Mouse (Mus musculus) embryonic facial prominence, embryonic 11.5 days (tissue): ENCODE measurements around the gene Hmga1. TPM values are rescaled to one million over a fixed set of nuclear protein-coding genes. Genes with fewer than 3 reads are reported as not detected.
A peak's percentile ranks its signal among the peaks of the same experiment; 100 is the strongest.

Experiments used
- ATAC-seq: fragments of 200-750 bp; cut with Nextera tagmentation; replicated peaks from 2 replicates; pipeline ENCODE4 v1.8.0; 2017; ENCODE audit warnings: low read depth; ENCODE audit not compliant: insufficient number of reproducible peaks, low FRiP score, low TSS enrichment
- DNase-seq: peaks from one replicate; pipeline ENCODE4 v3.0.0-alpha.2; 2015; ENCODE audit warnings: low spot score
- H3K27ac ChIP-seq: fragments of 300-500 bp; sonication (generic); replicated peaks from 2 replicates; pipeline ENCODE4 v1.5.1; 2014; ENCODE audit warnings: mild to moderate bottlenecking, low read depth, low read length, control low read depth
- H3K27me3 ChIP-seq: fragments of 300-500 bp; sonication (generic); 2 replicates; pipeline ENCODE4 v1.6.1; 2014; ENCODE audit warnings: mild to moderate bottlenecking, low read length, moderate library complexity, mixed read lengths; ENCODE audit not compliant: control insufficient read depth, insufficient read depth
- H3K36me3 ChIP-seq: fragments of 300-500 bp; sonication (generic); replicated peaks from 2 replicates; pipeline ENCODE4 v1.6.1; 2014; ENCODE audit warnings: low read depth, mild to moderate bottlenecking, low read length, moderate library complexity, mixed read lengths; ENCODE audit not compliant: control insufficient read depth, insufficient read depth
- H3K4me1 ChIP-seq: fragments of 300-500 bp; sonication (generic); 2 replicates; pipeline ENCODE4 v1.6.1; 2014; ENCODE audit warnings: low read length, mixed read lengths; ENCODE audit not compliant: control insufficient read depth, insufficient read depth
- H3K4me2 ChIP-seq: fragments of 300-500 bp; sonication (generic); 2 replicates; pipeline ENCODE4 v1.6.1; 2014; ENCODE audit warnings: low read depth, mild to moderate bottlenecking, control low read depth, low read length, moderate library complexity
- H3K4me3 ChIP-seq: fragments of 300-500 bp; sonication (generic); 2 replicates; pipeline ENCODE4 v1.5.1; 2014; ENCODE audit warnings: low read depth, low read length, control low read depth
- H3K9ac ChIP-seq: fragments of 300-500 bp; sonication (generic); replicated peaks from 2 replicates; pipeline ENCODE4 v1.6.1; 2014; ENCODE audit warnings: mild to moderate bottlenecking, control low read depth, low read length
- H3K9me3 ChIP-seq: fragments of 300-500 bp; sonication (generic); replicated peaks from 2 replicates; pipeline ENCODE4 v1.6.1; 2016; ENCODE audit warnings: mild to moderate bottlenecking, low read length, inconsistent platforms, mixed read lengths; ENCODE audit not compliant: control insufficient read depth
- WGBS: fragments of 180-500 bp; shearing (Covaris S2); extraction: QIAGEN DNeasy Blood & Tissue Kit; methylation state at CpG from one replicate; pipeline ENCODE4 v1.1.7; 2014; 5-methylcytosine and 5-hydroxymethylcytosine counted together
- polyA plus RNA-seq: library from polyadenylated mRNA; unstranded; fragments of >200 nt; fragmentation: Nextera tagmentation; extraction: Ambion mirVana; gene quantifications from 2 replicates; pipeline ENCODE4 v1.2.1, GENCODE M21; 2014

The Hmga1 gene
- polyA plus RNA-seq, 1 experiment from 2014 or later, result 415 TPM

DNA sequence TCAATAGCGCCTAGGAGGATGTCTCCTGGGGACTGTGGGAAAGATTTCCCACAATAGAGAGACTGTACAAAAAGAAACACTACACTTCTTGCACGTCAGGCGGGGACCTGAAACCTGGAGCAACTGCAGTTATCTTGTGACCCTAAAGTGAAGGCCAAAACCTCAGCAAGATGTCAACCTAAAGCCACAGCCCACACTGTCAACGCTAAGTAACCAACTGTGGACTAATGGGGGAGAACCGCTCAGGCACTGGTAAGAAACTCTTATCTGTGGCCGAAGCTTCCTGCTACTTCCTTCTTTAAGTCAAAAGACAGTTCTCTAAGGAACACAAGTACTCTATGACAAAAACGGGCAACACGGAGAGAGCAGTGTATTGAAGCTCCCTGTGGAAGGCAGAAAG is 31.9 kb downstream of the Hmga1 start:
- H3K27me3 ChIP-seq, result no peaks in the 10 kb centered on the region
- H3K4me1 ChIP-seq, result no peaks in the 10 kb centered on the region
- no peak overlapping the region for H3K27ac ChIP-seq
- WGBS, result 80% methylated on average over 8 of the region's 8 CpGs
- H3K9me3 ChIP-seq, result no peaks in the 10 kb centered on the region
- peaks cover 3% of the 10 kb centered on the region for H3K36me3 ChIP-seq
- H3K4me2 ChIP-seq, result no peak overlapping the region
- no peak for DNase-seq
- H3K9ac ChIP-seq, result no peak overlapping the region
- no peak for ATAC-seq
- H3K4me3 ChIP-seq, result no peak overlapping the region

DNA sequence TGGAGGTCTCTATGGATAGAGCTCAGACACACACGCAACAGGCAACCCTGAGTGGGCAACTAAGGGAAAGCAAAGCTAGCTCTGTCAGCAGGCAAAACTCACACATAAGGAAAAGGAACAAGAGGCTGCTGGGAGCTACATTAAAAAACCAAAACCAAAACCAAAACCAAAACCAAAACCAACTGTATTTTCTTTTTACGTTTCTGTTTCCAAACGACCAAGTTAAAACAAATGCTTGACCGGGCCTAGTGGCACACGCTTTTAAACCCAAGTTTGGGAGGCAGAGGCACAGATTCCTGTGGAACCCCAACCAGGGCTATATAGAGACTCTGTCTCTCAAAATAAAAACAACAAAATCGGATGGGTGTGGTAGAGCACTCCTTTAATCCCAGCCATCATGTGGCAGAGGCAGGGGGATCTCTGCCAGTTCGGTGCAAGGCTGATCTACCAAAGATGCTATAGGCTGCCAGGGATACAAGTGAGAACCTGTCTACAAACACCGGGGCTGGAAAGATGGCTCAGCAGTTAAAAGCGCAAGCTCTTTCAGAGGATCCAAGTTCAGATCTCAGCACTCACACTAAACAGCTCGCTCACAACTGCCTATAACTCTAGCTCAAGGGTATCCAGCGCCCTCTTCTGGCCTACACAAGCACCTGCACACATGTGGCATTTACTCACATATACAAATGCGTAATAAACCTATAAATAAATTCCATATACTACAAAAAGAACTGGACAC is 35.7 kb downstream of the Hmga1 start:
- no peaks in the 10 kb centered on the region for H3K9me3 ChIP-seq
- H3K4me3 ChIP-seq, result no peak overlapping the region
- WGBS, result 87% methylated on average over 12 of the region's 12 CpGs
- H3K36me3 ChIP-seq, result peaks cover 16% of the 10 kb centered on the region
- no peak overlapping the region for H3K9ac ChIP-seq
- no peaks in the 10 kb centered on the region for H3K27me3 ChIP-seq
- H3K27ac ChIP-seq, result no peak overlapping the region
- ATAC-seq (no peak), DNase-seq (no peak)
- H3K4me2 ChIP-seq, result no peak overlapping the region
- H3K4me1 ChIP-seq, result no peaks in the 10 kb centered on the region

DNA sequence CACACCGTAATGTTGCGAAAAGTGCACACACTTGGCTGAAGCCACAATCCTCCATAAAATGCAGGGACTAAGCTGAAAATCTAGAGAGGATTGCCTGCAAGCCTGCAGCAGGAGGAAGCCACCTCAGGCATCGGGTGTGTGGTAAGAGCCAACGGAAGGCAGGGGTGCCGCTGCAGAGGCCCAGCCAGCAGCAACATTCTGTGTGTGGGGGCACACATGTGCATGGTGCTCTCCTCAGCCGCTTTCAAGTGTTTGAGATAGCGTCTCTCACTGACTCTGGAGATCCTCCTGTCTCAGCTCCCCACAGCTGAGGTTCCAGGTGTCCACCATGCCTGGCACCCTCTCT is 36.2 kb downstream of the Hmga1 start:
- Histone ChIP-seq H3K36me3 (peaks cover 16% of the 10 kb centered on the region), H3K4me3 (no peak overlapping the region), H3K27me3 (no peaks in the 10 kb centered on the region), H3K4me2 (no peak overlapping the region), H3K9me3 (no peaks in the 10 kb centered on the region), H3K4me1 (no peaks in the 10 kb centered on the region), H3K9ac (no peak overlapping the region), H3K27ac (no peak overlapping the region)
- ATAC-seq, result no peak
- no peak for DNase-seq
- WGBS, result 94% methylated on average over 7 of the region's 7 CpGs

DNA sequence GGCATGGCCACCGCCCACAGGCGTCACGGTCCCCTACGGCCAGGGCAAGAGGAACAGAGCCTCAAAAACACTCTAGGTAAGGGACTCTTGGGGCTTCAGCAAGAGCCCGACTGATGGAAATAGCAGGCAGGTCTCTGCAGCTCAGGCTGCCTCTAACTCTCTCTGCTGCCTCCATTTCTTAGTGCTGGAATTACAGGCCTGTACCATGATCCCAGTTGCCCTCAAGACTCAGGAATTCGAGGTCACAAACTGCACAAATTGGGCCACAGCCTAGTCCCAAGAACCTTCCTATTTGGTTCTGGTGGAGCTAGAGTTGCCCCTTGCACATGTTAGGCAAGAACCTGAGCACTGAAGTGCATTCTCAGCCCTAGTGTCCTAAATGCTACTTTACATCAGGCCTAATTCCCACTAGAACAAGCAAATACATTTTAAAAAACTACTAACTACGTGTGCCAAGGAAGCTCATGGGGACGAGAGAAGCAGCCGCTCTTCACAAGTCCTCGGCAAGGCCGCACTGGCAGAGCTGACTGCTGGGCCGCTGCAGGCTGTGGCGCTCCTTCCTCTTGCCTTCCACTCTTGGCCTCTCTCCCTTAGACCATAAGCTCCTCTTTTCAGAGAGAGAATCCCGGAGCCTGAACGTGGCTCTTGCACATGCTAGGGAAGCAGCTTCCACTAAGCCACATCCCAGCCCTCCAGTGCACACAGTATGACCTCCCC is 39.5 kb downstream of the Hmga1 start:
- no peak overlapping the region for H3K4me2 ChIP-seq
- H3K27ac ChIP-seq, result no peak overlapping the region
- no peaks in the 10 kb centered on the region for H3K4me1 ChIP-seq
- no peaks in the 10 kb centered on the region for H3K27me3 ChIP-seq
- WGBS, result 90% methylated on average over 15 of the region's 15 CpGs
- DNase-seq (no peak), ATAC-seq (no peak)
- H3K4me3 ChIP-seq, result no peak overlapping the region
- no peaks in the 10 kb centered on the region for H3K9me3 ChIP-seq
- no peak overlapping the region; the same call in none of the 2 replicates for H3K9ac ChIP-seq
- H3K36me3 ChIP-seq, result peaks cover 16% of the 10 kb centered on the region

DNA sequence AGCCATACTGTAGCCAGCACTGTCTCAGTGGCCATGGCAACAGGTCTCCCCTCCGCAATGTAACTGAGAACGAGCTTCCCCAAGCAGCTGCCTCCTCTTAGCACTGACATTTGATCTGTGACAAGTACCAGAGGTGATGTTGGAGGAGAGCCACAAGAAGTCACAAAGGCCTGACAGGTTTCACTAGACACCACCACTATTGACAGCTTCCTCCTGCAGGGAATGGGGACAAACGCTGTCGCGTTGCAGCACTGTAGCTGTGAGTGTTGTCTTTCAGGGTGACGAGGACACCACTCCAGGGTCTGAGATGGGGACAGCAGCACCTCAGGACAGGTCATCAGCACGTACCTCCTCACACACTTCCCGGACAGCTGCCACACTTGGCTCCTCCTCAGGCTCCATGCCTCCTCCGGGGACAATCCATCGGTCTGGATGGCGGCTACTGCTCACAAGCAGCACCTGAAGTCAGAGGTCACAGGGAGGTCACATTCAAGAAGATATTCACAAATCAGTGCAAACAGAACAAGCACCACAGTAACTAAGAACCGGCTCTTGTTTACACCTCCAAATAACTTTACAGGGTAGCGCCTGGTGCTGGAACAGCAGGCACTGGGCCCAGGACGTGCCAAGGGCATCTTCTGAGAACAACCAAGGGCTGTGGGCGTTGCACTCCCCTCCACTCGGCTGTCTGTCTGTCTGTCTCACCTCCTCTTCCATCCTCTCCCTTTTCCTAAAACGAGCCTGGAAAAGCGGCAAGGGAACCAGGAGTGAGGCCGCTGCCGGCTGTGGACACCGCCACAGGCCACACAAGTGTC is 40.3 kb downstream of the Hmga1 start:
- Histone ChIP-seq H3K4me3 (no peak overlapping the region), H3K27me3 (no peaks in the 10 kb centered on the region), H3K36me3 (peaks cover 16% of the 10 kb centered on the region), H3K27ac (no peak overlapping the region), H3K4me2 (no peak overlapping the region), H3K9me3 (no peaks in the 10 kb centered on the region), H3K9ac (no peak overlapping the region), H3K4me1 (no peaks in the 10 kb centered on the region)
- ATAC-seq, result 0 out of 2 replicates have a peak, but pooled peaks have one; percentile 25
- DNase-seq, result no peak
- 80% methylated on average over 21 of the region's 21 CpGs for WGBS

DNA sequence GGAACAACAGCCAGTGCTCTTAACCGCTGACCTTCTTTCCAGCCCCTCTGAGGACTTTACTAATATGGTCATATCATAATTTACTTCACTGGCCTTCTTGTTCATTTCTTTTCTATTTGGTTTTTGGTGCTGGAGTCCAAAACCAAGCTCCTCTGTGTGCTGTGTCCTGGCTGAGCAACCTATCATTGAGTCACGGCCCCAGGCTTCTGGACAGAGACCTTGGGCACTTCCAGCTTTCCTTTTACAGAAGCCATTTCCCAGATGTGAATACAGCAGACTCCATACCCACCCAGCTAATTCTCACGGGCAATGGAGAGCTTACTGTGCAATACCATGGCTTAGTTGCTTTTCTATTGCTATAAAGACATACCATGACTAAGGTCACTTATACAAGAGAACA is 44.0 kb downstream of the Hmga1 start:
- H3K27me3 ChIP-seq, result no peaks in the 10 kb centered on the region
- no peak overlapping the region for H3K4me3 ChIP-seq
- H3K4me1 ChIP-seq, result no peaks in the 10 kb centered on the region
- H3K9ac ChIP-seq, result no peak overlapping the region
- no peak overlapping the region for H3K27ac ChIP-seq
- H3K9me3 ChIP-seq, result no peaks in the 10 kb centered on the region
- no peak overlapping the region for H3K4me2 ChIP-seq
- ATAC-seq (no peak), DNase-seq (no peak)
- peaks cover 8% of the 10 kb centered on the region for H3K36me3 ChIP-seq
- WGBS, result 92% methylated on average over 3 of the region's 3 CpGs

DNA sequence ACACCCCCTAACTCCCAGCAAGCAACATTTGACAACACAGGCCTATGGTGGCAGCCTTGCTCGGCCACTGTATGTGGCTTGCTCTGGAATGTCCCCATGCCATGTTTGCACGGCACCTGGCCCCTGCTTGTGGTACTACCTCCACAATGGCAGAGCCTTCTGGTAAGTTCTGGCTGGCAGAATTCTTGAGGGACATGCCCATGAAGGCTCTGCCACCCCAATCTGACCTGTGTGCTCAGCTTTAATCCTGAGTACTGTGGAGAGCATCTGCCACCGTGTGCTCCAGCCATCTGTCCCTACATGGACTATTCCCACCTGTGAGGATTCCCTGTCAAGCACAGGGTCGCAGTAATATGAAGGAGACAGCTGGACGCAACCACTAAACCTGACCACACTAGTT is 44.6 kb downstream of the Hmga1 start:
- no peaks in the 10 kb centered on the region for H3K4me1 ChIP-seq
- no peak overlapping the region for H3K4me3 ChIP-seq
- H3K9ac ChIP-seq, result no peak overlapping the region
- H3K27me3 ChIP-seq, result no peaks in the 10 kb centered on the region
- H3K27ac ChIP-seq, result no peak overlapping the region
- no peak for DNase-seq
- H3K36me3 ChIP-seq, result peaks cover 3% of the 10 kb centered on the region; the same call in 1 of the 2 replicates
- WGBS, result 84% methylated on average over 5 of the region's 5 CpGs
- ATAC-seq, result no peak
- H3K9me3 ChIP-seq, result no peaks in the 10 kb centered on the region
- no peak overlapping the region for H3K4me2 ChIP-seq

DNA sequence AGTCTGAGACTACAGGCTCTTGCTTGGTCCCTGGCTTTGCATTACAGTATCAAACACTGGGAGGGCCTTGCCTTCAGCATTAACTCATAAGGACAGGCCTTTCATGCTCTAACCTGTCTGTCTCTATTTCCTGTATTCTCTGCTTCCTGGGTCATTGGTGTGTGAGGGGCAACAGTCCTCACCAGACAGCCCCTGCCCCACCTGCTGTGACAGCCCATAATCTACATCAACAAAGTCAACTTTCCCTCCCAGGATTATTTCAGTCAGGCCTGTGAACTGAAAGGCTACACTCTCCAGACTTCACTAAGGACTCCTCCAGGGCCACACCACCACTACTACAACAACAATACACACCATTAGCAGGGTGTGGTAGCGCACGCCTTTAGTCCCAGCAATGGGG is 46.7 kb downstream of the Hmga1 start:
- whole genome bisulfite sequencing, result 83% methylated on average over 2 of the region's 2 CpGs
- no peak overlapping the region for H3K4me3 ChIP-seq
- DNase-seq (no peak), ATAC-seq (no peak)
- no peak overlapping the region for H3K9ac ChIP-seq
- no peaks in the 10 kb centered on the region for H3K9me3 ChIP-seq
- H3K27ac ChIP-seq, result no peak overlapping the region
- no peak overlapping the region for H3K4me2 ChIP-seq
- no peaks in the 10 kb centered on the region for H3K27me3 ChIP-seq
- H3K36me3 ChIP-seq, result no peaks in the 10 kb centered on the region; the same call in 1 of the 2 replicates
- no peaks in the 10 kb centered on the region for H3K4me1 ChIP-seq
